Mouse (Mus musculus) liver, postnatal 0 days (tissue): ENCODE measurements around the gene Mus81.

Experiments
- CTCF ChIP-seq: sonication (generic); IDR thresholded peaks from 2 replicates; pipeline ENCODE4 v1.5.1; 2016; ENCODE audit warnings: antibody characterized with exemption, low read depth
- EP300 ChIP-seq: IDR thresholded peaks from 2 replicates; pipeline ENCODE4 v1.6.1; 2016; ENCODE audit warnings: antibody characterized with exemption, low read depth, mild to moderate bottlenecking

DNA sequence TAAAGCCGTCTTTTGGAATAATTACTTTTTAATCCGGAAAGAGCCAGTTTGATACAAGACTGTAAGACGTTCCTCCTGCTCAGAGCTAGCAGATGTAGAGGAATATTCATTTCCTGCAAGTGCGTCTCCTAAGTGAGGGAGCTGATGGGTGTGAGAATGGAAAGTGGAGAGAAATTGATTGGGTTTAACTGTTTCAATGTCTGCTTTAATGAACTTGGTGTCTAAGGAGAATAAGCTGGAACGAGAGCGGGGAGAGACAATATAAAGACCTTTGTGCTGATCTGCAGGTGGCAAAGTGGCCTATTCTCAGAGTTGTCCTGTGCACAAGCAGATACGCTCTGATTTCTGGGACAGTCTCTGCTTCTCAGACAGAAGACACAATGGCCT is 41.9 kb upstream of the Mus81 start:
- TF ChIP-seq CTCF (no peak), EP300 (no peak)
